Mouse (Mus musculus): Measurements from ENCODE around the gene Anln. TPM values are rescaled to one million over a fixed set of nuclear protein-coding genes. Genes with fewer than 3 reads are reported as not detected.
"Not testable (repeated sequence)": the region's sequence is repeated elsewhere in the genome, so short reads cannot be mapped to it uniquely, and the experiment has no call there.

Anln gene
- polyA plus RNA-seq, 1 experiment from 2014 or later: 54.4 TPM

- 78% methylated on average over 7 of the region's 7 CpGs for WGBS
- Histone ChIP-seq H3K4me3 (ENCODE audit: low read depth, low read length) (no peak overlapping the region), H3K27ac (replicated peaks; ENCODE audit: low read depth, low read length) (no peak overlapping the region), H3K9ac (ENCODE audit: low read length) (no peak overlapping the region), H3K27me3 (ENCODE audit: control insufficient read depth, insufficient read depth, low read length) (no peaks in the 10 kb centered on the region), H3K9me3 (ENCODE audit: control insufficient read depth, low read length) (no peaks in the 10 kb centered on the region), H3K36me3 (ENCODE audit: control insufficient read depth, insufficient read depth, low read length) (no peaks in the 10 kb centered on the region), H3K4me2 (ENCODE audit: low read depth, severe bottlenecking) (no peak overlapping the region), H3K4me1 (ENCODE audit: control insufficient read depth, insufficient read depth, low read length) (no peaks in the 10 kb centered on the region)
- ATAC-seq (ENCODE audit: insufficient number of reproducible peaks, low FRiP score, low TSS enrichment, low read depth) (no peak), DNase-seq (ENCODE audit: low spot score) (no peak)
Measured at GRCm38 (mm10) chr9:22409501-22409900, 20.5 kb upstream of the Anln start.

DNA sequence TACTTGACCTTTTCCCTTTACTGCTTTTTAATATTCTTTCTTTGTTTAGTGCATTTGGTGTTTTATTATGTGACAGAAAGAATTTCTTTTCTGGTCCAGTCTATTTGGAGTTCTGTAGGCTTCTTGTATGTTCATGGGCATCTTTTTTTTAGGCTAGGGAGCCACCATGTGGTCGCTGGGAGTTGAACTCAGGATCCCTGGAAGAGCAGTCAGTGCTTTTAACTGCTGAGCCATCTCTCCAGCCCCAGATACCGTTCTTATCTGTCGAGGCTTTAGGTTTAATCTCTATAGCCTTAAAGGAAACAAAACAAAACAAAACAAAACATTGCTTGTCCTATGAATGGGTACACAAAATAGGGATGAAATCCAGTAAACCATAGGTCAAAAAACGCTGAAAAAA is 19.4 kb upstream of the Anln start:
- not testable (repeated sequence) for ATAC-seq (ENCODE audit: insufficient number of reproducible peaks, low FRiP score, low TSS enrichment, low read depth); H3K9me3 ChIP-seq (ENCODE audit: control insufficient read depth, low read length); H3K9ac ChIP-seq (ENCODE audit: low read length); H3K36me3 ChIP-seq (ENCODE audit: control insufficient read depth, insufficient read depth, low read length); H3K4me3 ChIP-seq (ENCODE audit: low read depth, low read length); H3K4me1 ChIP-seq (ENCODE audit: control insufficient read depth, insufficient read depth, low read length); H3K27me3 ChIP-seq (ENCODE audit: control insufficient read depth, insufficient read depth, low read length); H3K4me2 ChIP-seq (ENCODE audit: low read depth, severe bottlenecking); DNase-seq (ENCODE audit: low spot score); H3K27ac ChIP-seq (replicated peaks; ENCODE audit: low read depth, low read length)
- 30% methylated on average over 4 of the region's 4 CpGs for WGBS

DNA sequence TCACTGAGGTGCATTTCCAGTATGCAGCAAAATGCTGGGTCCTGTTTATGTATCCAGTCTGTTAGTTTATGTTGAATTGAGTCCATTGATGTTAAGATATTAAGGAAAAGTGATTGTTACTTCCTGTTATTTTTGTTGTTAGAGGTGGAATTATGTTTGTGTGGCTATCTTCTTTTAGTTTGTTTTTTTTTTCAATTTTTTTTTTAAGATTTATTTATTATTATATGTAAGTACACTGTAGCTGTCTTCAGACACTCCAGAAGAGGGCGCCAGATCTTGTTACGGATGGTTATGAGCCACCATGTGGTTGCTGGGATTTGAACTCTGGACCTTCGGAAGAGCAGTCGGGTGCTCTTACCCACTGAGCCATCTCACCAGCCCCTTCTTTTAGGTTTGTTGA is 18.6 kb upstream of the Anln start:
- not testable (repeated sequence) for H3K27ac ChIP-seq (replicated peaks; ENCODE audit: low read depth, low read length); H3K36me3 ChIP-seq (ENCODE audit: control insufficient read depth, insufficient read depth, low read length); ATAC-seq (ENCODE audit: insufficient number of reproducible peaks, low FRiP score, low TSS enrichment, low read depth); H3K9me3 ChIP-seq (ENCODE audit: control insufficient read depth, low read length); H3K4me2 ChIP-seq (ENCODE audit: low read depth, severe bottlenecking); H3K4me1 ChIP-seq (ENCODE audit: control insufficient read depth, insufficient read depth, low read length); H3K27me3 ChIP-seq (ENCODE audit: control insufficient read depth, insufficient read depth, low read length); H3K9ac ChIP-seq (ENCODE audit: low read length); H3K4me3 ChIP-seq (ENCODE audit: low read depth, low read length); DNase-seq (ENCODE audit: low spot score)
- 81% methylated on average over 3 of the region's 4 CpGs for WGBS

DNA sequence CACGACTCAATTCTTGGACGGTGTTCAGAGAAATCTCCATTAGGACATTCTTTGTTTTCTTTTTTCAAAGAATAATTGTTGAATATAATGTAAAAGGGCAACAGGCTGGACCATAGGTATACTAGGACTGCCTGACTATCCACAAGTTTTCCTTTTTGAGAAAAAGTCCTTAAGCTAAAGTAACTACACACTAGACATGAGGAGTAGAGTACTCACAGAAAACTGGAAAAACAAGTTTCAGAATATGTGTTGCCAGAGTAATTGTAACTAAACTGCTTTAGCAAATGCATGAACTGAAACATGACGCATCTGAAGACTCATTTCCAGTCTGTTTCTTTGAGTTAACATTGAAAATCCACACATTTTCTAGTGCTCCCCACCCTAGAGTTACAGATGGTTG is 16.4 kb upstream of the Anln start:
- Histone ChIP-seq H3K9ac (ENCODE audit: low read length) (no peak overlapping the region), H3K4me2 (ENCODE audit: low read depth, severe bottlenecking) (no peak overlapping the region), H3K36me3 (ENCODE audit: control insufficient read depth, insufficient read depth, low read length) (no peaks in the 10 kb centered on the region), H3K27ac (replicated peaks; ENCODE audit: low read depth, low read length) (no peak overlapping the region), H3K4me3 (ENCODE audit: low read depth, low read length) (no peak overlapping the region), H3K27me3 (ENCODE audit: control insufficient read depth, insufficient read depth, low read length) (no peaks in the 10 kb centered on the region), H3K9me3 (ENCODE audit: control insufficient read depth, low read length) (no peaks in the 10 kb centered on the region), H3K4me1 (ENCODE audit: control insufficient read depth, insufficient read depth, low read length) (no peaks in the 10 kb centered on the region)
- ATAC-seq (ENCODE audit: insufficient number of reproducible peaks, low FRiP score, low TSS enrichment, low read depth) (no peak), DNase-seq (ENCODE audit: low spot score) (no peak)
- WGBS: 84% methylated on average over 3 of the region's 3 CpGs

- WGBS: 71% methylated on average over 2 of the region's 2 CpGs
Measured at GRCm38 (mm10) chr9:22403501-22403900, 14.5 kb upstream of the Anln start.

DNA sequence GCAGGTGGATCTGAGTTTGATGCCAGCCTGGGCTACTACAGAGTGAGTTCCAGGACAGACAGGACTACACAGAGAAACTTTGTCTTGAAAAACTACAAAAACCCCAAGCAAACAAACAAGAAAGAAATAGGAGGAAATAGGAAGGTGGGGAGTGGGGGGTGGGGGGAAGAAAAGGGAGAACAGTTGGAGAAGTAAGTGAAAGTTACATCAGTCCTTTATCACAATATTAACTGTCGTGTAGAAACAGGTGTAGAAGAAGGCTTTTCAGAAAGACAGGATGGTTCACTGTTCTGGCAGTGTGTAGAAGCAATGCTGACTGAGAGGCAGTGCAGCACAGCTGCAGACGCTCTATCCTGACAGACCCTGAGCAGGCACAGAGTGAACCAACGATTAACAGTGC is 14.0 kb upstream of the Anln start:
- ATAC-seq (ENCODE audit: insufficient number of reproducible peaks, low FRiP score, low TSS enrichment, low read depth) (no peak), DNase-seq (ENCODE audit: low spot score) (no peak)
- H3K27ac ChIP-seq (replicated peaks; ENCODE audit: low read depth, low read length): no peak overlapping the region
- H3K27me3 ChIP-seq (ENCODE audit: control insufficient read depth, insufficient read depth, low read length): no peaks in the 10 kb centered on the region
- H3K4me3 ChIP-seq (ENCODE audit: low read depth, low read length): no peak overlapping the region
- no peaks in the 10 kb centered on the region for H3K36me3 ChIP-seq (ENCODE audit: control insufficient read depth, insufficient read depth, low read length)
- 77% methylated on average over 3 of the region's 3 CpGs for WGBS
- H3K4me2 ChIP-seq (ENCODE audit: low read depth, severe bottlenecking): no peak overlapping the region
- no peak overlapping the region for H3K9ac ChIP-seq (ENCODE audit: low read length)
- H3K4me1 ChIP-seq (ENCODE audit: control insufficient read depth, insufficient read depth, low read length): no peaks in the 10 kb centered on the region
- H3K9me3 ChIP-seq (ENCODE audit: control insufficient read depth, low read length): no peaks in the 10 kb centered on the region

More at GRCm38 (mm10) chr9:22403501-22403900, 14.5 kb upstream of the Anln start:
- not testable (repeated sequence) for H3K4me2 ChIP-seq (ENCODE audit: low read depth, severe bottlenecking); H3K27me3 ChIP-seq (ENCODE audit: control insufficient read depth, insufficient read depth, low read length); H3K27ac ChIP-seq (replicated peaks; ENCODE audit: low read depth, low read length); H3K4me3 ChIP-seq (ENCODE audit: low read depth, low read length); ATAC-seq (ENCODE audit: insufficient number of reproducible peaks, low FRiP score, low TSS enrichment, low read depth); H3K36me3 ChIP-seq (ENCODE audit: control insufficient read depth, insufficient read depth, low read length); H3K4me1 ChIP-seq (ENCODE audit: control insufficient read depth, insufficient read depth, low read length); DNase-seq (ENCODE audit: low spot score); H3K9me3 ChIP-seq (ENCODE audit: control insufficient read depth, low read length); H3K9ac ChIP-seq (ENCODE audit: low read length)

- no peaks in the 10 kb centered on the region for H3K36me3 ChIP-seq (ENCODE audit: control insufficient read depth, insufficient read depth, low read length)
- no peak overlapping the region for H3K9ac ChIP-seq (ENCODE audit: low read length)
- H3K4me3 ChIP-seq (ENCODE audit: low read depth, low read length): no peak overlapping the region
- H3K9me3 ChIP-seq (ENCODE audit: control insufficient read depth, low read length): no peaks in the 10 kb centered on the region
- no peaks in the 10 kb centered on the region for H3K27me3 ChIP-seq (ENCODE audit: control insufficient read depth, insufficient read depth, low read length)
- no peaks in the 10 kb centered on the region for H3K4me1 ChIP-seq (ENCODE audit: control insufficient read depth, insufficient read depth, low read length)
- H3K4me2 ChIP-seq (ENCODE audit: low read depth, severe bottlenecking): no peak overlapping the region
- no peak for DNase-seq (ENCODE audit: low spot score)
- H3K27ac ChIP-seq (replicated peaks; ENCODE audit: low read depth, low read length): no peak overlapping the region
- 88% methylated on average over 6 of the region's 6 CpGs for WGBS
- ATAC-seq (ENCODE audit: insufficient number of reproducible peaks, low FRiP score, low TSS enrichment, low read depth): no peak
Measured at GRCm38 (mm10) chr9:22402001-22402400, 13.0 kb upstream of the Anln start.

GRCm38 (mm10) chr9:22399021-22399420 is 10.0 kb upstream of the Anln start:
- WGBS: 85% methylated on average over 4 of the region's 4 CpGs

GRCm38 (mm10) chr9:22394725-22395124 is 5.7 kb upstream of the Anln start:
- H3K4me3 ChIP-seq (ENCODE audit: low read depth, low read length): no peak overlapping the region
- H3K36me3 ChIP-seq (ENCODE audit: control insufficient read depth, insufficient read depth, low read length): no peaks in the 10 kb centered on the region
- no peak overlapping the region for H3K4me2 ChIP-seq (ENCODE audit: low read depth, severe bottlenecking)
- no peak overlapping the region for H3K27ac ChIP-seq (replicated peaks; ENCODE audit: low read depth, low read length)
- ATAC-seq (ENCODE audit: insufficient number of reproducible peaks, low FRiP score, low TSS enrichment, low read depth): no peak
- no peak overlapping the region for H3K9ac ChIP-seq (ENCODE audit: low read length)
- DNase-seq (ENCODE audit: low spot score): no peak
- H3K9me3 ChIP-seq (ENCODE audit: control insufficient read depth, low read length): no peaks in the 10 kb centered on the region
- WGBS: 96% methylated on average over 2 of the region's 2 CpGs
- no peaks in the 10 kb centered on the region for H3K27me3 ChIP-seq (ENCODE audit: control insufficient read depth, insufficient read depth, low read length)
- no peaks in the 10 kb centered on the region for H3K4me1 ChIP-seq (ENCODE audit: control insufficient read depth, insufficient read depth, low read length)

More at GRCm38 (mm10) chr9:22399021-22399420, 10.0 kb upstream of the Anln start:
- no peaks in the 10 kb centered on the region for H3K36me3 ChIP-seq (ENCODE audit: control insufficient read depth, insufficient read depth, low read length)
- no peaks in the 10 kb centered on the region for H3K27me3 ChIP-seq (ENCODE audit: control insufficient read depth, insufficient read depth, low read length)
- ATAC-seq (ENCODE audit: insufficient number of reproducible peaks, low FRiP score, low TSS enrichment, low read depth) (no peak), DNase-seq (ENCODE audit: low spot score) (no peak)
- no peaks in the 10 kb centered on the region for H3K4me1 ChIP-seq (ENCODE audit: control insufficient read depth, insufficient read depth, low read length)
- H3K4me2 ChIP-seq (ENCODE audit: low read depth, severe bottlenecking): no peak overlapping the region
- H3K4me3 ChIP-seq (ENCODE audit: low read depth, low read length): no peak overlapping the region
- H3K9ac ChIP-seq (ENCODE audit: low read length): no peak overlapping the region
- no peaks in the 10 kb centered on the region for H3K9me3 ChIP-seq (ENCODE audit: control insufficient read depth, low read length)
- no peak overlapping the region for H3K27ac ChIP-seq (replicated peaks; ENCODE audit: low read depth, low read length)
